Mouse (Mus musculus) cortical plate, adult 2 months (tissue): ENCODE measurements around the gene Esyt3.

Experiments used
- CTCF ChIP-seq: fragments of 200-500 bp; IDR thresholded peaks from 2 replicates; pipeline ENCODE4 v1.5.1; 2011; ENCODE audit warnings: mild to moderate bottlenecking, control low read depth, low read length; ENCODE audit not compliant: insufficient read depth; ENCODE audit errors: extremely low read depth
- POLR2A ChIP-seq: fragments of 200-500 bp; IDR thresholded peaks from 2 replicates; pipeline ENCODE4 v1.6.1; 2011; ENCODE audit warnings: mild to moderate bottlenecking, low read length, control low read depth; ENCODE audit not compliant: insufficient read depth; ENCODE audit errors: extremely low read depth

DNA sequence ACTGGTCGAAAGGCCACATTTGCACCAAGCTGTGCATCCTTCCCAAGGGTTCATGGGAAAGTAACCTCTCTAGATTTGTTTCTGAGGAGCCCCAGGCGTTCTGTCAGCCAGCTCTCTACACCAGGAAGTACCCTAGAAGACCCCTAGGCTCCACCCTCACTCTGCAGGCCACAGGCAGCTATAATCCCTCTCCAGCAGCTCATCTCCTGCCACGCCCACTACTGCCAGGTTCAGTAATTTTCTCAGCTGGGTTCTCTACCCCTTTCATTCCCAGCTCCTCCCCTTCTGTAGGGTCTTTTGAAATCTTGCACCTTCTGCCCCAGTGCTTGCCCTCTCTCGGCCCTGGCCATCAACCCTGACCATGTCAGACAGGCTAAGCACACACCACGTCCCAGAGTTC, 2.4 kb downstream of the Esyt3 start:
- TF ChIP-seq CTCF (no peak), POLR2A (no peak)
